Mouse (Mus musculus) NIH3T3 (cell line): ENCODE results near the gene Ntrk2.

Source experiments
- DNase-seq: peaks from one replicate; pipeline ENCODE4 v3.0.0-alpha.2; 2012; ENCODE audit warnings: low read depth

The Ntrk2 gene

DNA sequence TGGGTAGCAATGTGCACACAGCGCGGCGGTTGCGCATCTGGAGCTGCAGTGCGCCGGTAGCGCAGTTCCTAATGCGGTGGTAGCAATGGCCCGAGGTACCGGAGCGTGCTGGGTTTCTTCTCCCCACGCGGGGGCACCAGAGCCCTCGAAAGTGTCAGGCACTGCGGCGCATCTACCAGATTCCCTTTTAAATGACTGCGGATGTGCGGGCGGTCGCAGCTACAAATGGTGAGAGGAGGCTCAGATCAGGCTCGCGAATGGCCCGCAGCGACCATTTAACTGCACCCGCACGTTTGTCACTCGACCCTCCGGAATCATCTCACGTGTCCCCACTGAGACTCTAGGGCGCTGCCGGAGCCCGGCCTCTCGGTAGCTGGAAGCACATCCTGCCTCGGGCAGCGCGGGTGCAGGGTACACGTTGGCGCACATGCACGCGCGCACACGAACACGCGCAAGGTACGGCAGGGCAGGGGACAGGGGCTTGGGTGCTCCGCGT lies at the start of gene Ntrk2:
Gene Ntrk2 (plus strand): TSS at position 173 of the 496 bp plus-strand sequence.
- DNase-seq = no peak

DNA sequence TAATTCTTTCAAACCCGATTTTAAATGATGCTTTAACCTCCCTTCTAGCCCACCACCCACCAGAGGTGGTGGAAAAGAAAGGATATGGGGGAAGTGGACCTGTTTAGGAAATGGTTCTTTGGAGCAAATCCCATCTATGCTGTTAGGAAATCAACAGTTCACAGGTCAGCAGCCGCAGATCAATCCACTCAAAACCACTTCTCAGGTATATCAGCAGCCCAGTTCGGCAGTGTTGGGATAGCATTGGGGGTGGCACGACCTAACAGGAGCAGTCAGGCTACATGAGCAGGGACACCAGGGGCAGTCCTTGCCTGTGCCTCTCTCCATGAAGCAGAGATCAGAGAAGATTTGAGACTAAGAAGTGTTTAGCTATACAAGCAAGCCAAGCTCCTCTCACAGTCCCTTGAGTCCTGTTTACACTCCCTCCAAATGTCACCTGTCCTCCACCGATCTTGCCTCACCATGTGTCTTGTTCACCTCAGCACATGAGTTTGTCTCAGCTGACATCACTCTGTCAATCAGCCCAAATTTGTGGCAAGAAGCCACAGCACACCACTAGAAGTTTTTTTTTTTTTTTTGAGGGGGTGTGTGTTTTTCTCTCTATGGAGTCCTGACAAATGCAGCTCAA lies 45.3 kb upstream of the Ntrk2 start:
- no peak for DNase-seq

DNA sequence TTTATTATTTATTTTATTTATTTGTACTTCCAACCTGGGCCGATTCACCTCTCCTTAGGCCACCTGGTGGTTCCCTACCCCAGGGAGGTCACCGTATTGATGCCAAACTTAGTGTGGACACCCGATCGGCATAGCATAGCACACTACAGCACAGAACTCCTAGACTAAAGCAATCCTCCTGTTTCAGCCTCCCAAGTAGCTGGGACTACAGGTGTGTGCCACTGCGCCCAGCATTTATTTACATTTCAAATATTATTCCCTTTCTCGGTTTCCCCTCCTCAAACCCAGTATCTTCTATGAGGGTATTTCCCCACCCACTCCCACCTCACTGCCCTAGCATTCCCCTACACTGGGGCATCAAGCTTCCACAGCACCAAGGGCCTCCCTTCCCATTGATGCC lies 38.1 kb upstream of the Ntrk2 start:
- DNase-seq = no peak

DNA sequence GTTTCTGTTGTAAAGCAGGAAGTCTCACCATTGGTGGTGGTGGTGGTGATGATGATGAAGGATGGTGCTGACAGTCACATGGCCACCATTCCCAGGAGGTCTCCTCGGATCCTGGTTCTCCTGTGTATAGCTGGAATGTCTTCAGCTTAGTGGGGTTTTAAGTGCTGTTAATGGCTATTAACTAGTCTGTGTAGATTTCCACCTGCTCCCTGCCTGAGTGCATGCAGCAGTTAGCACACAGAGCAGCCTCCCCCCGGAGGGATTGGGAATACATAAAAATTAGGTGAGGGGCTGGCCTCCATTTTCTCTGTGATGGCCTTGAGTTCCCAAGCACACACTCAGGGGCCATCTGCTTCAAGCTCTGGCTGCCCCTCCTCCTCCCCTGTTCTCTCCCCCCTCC lies 36.9 kb upstream of the Ntrk2 start:
- DNase-seq = no peak

DNA sequence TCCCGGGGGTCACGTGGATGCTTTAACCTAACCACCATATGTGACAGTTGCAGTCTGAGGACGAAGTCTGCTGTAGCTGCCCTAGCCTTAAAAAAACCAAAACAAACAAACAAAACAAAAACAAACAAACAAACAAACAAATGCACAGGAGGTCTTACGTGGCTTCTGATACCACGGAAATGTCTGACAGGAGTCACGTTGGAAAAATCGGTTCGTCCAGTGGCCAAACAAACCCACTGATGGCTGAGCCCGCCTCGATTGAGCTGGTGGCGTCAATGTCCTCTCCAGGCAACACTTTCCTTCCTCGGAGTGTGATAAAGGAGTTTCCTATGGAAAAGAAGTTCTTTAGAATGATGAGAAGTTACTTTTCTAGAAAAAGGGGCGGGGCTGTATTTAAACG lies 27.1 kb upstream of the Ntrk2 start:
- no peak for DNase-seq

DNA sequence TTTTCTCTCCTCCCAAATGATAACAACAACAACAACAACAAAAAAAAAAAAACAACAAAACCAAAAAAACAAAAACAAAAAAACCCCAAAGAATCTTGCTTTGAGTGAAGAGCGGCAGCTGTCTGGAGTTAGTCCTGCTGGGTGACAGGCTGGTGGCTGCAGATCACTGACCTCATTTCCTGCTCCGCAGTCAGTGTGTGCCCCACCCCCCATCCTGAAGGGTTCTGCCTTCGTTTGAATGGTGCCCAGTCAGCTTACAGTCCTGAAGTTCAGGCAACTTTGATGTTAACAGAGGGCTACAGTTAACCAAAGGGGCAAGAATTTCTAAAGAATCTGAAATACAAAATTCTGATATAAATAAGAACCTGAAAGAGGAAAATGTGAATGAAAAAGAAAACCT lies 19.9 kb upstream of the Ntrk2 start:
- DNase-seq = no peak

DNA sequence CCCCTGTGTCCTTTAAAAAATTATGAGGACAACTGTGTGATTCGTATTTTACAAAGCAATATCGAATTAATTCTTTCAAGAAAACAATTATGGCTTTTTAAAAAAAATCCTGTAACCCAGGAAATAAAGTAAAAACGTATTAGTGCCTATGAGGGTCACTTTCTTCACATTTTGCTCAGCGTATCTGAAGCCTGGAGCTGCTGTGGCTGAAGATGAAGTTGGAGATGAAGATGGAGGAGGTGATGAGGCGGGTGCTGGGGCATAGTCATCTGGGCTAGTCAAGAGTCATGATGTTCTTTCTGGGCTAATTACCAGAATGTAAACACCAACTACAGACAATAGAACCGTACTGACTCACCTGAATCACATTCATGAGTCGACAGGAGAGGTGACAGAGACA lies 15.6 kb upstream of the Ntrk2 start:
- no peak for DNase-seq

DNA sequence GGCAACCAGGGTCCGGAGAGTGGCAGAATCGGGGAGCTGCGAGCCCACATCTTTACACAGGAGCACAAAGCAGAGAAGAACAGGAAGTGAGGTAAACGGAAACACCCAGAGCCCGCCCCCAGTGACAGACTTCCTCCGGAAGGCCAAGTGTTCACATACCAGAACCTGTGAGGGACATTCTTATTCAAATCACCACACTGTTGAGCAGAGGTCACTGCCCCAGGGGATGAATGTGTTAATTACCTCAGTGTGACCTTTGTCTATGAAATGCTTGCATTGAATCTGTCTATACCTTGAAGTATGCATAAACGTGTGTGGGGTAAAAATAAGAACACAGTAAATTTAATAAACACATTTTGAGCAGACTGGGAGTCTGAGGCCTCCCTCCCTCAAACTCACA lies 9.0 kb upstream of the Ntrk2 start:
- DNase-seq = no peak

DNA sequence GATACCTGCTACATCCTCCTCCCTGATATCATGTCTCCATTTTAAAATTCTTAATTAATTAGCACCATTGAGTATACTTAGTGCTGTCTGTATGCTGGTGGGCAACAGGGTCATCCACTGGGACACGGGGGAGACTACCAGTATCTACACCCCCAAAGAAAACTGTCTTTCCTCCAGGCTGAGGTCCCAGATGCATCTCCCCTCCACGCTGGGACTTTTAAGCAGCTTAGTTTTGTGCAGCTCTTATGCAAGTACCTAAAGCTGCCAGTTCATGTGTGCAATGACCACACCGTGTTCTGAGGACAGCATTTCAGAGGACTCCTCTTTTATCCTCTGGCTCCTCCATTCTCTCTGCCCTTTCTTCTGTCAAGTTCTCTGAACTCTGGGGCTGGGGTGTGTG lies 5.1 kb upstream of the Ntrk2 start:
- DNase-seq = no peak

DNA sequence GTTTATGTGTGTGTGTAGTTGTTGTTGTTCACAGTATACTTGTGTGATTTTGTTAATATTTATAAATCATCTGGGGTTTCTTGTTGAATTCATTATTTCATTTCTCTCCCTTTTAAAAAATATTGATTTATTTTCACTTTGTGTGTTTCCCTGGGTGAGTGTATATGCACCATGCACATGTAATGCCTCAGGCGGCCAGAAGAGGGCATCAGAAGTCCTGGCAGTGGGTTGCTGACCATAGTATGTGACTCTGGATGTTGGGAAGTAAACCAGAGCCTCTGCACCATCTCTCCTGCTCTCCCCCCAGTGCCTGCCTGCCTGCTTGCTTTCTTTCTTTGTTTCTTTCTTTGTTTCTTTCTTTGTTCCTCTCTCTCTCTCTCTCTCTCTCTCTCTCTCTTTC lies 2.5 kb upstream of the Ntrk2 start:
- DNase-seq = no peak

DNA sequence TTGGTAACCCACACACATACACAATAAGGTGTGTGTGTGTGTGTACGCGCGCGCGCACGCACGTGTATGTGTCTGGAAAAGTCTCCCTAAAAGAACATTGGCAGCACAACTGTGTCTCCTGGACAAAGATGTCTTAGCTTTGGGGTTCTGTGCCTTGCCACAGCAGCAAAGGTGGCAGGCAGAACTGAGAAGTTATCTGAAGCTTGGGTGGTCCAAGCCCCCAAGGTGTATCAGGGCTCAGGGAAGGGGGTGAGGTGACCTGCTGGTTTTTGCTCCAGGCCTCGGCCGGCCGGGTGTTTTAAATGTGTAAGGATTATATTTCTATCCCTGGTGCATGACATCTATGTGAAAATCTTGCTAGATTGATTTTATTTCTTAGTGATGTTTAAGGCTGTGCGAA lies 536 bp upstream of the Ntrk2 start:
- DNase-seq = no peak

DNA sequence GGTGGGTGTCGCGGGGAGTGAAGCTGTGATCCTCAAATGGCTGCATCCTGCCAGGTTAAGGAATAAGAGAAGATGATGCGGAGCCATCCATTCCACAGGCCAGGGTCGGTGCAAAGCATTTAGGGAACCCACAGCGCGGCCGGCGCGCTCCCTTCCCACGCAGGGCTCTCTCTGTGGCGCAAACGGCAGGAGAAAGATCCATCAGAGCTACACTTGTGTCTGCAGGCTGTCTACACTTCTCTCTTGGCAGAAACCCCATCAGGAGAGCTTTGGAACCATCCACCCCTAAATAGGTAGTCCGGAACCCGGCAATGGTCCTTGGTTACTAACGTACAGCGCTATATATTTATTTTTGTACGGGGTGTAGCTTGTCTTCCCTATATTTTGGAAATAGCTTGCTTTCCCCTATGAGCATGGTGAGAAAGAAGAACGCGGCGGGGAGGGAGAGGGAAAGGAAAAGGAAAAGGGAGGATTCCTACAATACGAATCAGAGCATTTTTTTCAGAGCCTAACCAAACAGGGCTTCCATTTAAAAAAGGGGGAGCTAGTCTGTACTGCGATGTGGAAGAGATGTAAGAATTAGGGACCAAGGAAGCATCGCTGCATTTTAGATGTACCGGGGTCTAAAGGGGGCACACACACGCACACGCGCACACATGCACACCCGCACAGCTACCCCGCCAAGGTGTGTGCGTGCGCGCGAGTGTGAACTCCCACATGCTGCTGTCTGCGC lies 693 bp downstream of the Ntrk2 start:
- DNase-seq = no peak

DNA sequence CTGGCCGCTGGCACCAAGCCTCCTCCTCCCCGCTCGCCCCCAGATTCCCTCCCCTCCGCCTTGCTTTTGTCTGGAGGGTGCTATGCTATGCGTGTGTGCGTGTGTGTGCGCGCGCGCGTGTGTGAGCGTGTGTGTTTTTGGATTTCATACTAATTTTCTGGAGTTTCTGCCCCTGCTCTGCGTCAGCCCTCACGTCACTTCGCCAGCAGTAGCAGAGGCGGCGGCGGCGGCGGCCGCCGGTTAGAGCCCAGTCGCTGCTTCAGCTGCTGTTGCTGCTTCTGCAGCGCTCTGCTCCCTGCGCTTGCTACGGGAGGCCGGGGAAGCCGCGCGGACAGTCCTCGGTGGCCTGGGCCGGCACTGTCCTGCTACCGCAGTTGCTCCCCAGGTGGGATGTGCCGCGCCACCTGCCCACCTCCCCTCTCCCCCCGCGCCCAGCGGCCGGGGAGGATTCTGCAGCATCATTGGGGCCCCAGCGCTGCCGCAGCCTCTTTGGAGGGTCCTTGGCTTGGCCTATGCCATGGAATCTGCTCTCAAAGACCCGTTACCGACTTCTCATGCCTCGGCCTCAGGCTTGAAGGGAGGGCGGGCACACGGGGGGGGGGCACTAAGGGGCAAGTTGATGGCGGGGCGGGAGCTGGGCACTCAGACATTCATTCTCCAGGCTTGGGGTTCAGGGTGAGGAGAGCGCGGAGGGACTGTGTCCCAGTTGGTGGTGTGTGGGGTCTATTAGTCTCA lies 1.4 kb downstream of the Ntrk2 start:
- no peak for DNase-seq

DNA sequence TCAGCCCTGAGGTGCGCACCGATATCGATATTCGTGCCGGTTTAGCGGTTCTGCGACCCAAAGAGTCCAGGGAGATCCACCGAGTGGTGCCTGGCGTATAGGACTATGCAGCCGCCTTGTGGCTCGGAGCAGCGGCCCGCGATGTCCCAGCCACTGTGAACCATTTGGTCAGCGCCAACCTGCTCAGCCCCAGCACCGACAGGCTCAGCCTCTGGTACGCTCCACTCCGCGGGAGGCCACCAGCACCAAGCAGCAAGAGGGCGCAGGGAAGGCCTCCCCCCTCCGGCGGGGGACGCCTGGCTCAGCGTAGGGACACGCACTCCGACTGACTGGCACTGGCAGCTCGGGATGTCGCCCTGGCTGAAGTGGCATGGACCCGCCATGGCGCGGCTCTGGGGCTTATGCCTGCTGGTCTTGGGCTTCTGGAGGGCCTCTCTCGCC lies 2.0 kb downstream of the Ntrk2 start:
- no peak for DNase-seq

DNA sequence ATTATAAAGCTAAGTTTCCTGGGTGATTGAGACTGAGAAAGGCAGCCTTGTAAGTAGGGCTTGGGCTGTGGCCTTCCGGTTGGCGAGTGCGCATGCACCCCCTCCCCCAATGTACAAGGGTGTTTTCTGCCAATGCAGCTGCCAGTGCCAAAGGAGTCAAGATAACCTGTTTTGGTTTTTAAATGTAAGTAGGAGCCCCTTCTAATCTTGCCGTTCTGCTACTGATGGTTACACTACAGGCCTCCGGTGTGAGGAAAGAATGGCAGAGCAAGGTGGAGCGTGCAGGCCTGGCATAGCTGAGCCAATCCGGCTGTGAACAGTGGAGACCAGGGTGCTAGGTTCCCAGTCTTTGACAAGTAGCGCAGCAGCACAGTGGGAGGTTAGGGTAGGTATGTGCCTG lies 3.6 kb downstream of the Ntrk2 start:
- DNase-seq = no peak

DNA sequence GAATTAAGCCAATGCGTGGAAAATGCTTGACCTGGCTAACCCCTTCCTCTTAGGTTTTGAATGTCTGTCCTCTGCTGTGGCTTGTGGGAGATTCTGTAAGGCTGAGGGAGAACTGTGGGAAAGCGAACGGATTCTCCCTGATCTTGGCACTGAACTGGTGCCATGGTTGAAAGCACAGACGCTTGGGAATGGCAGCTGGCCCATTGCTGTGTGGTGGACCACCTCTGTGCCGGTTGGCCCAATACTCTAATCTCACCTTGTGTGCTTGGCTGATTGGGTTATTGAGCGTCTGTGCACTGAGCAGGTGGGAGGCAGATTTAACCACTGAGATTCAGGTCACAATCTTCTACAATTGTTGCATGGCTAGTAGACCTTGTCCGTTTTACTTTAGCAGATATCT lies 18.4 kb downstream of the Ntrk2 start:
- DNase-seq = no peak

DNA sequence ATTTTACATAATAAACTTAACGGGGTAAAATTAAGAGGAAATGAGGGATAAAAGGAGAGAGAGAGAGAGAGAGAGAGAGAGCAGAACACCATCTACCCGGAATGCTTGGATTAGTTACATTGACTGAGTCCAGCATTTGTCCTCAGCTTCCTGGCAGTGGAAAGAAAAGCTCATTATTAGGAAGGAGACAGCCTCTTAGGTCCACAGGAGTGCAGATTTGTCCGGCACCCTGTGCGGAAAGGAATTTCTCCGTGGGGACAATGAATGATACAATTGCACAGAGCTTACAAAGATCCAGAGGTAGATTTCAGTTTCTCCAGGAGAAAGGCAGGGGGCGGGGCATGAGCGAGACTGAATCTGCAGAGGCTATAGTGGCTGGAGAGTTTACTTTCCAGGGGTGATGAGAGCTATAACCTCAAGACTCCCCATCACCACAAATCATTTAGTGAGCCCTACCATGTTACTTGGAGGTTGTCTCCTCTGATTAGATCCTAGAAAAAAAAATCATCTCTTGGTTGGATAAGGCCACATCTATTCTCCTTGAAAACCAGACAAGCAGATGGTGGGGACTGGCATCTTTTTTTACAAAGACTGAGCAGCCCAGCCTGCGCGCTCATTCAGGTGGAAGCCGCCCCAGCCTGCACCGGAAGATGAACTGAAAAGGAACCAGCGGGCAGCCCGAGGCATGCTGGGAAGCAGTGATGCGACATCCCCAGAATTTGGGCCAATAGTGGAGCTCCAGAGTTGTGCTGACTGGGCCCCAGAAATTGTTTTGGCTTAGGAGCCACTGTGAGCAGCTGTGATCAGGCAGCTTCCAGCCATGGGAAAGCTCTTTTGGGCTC lies 20.2 kb downstream of the Ntrk2 start:
- no peak for DNase-seq

DNA sequence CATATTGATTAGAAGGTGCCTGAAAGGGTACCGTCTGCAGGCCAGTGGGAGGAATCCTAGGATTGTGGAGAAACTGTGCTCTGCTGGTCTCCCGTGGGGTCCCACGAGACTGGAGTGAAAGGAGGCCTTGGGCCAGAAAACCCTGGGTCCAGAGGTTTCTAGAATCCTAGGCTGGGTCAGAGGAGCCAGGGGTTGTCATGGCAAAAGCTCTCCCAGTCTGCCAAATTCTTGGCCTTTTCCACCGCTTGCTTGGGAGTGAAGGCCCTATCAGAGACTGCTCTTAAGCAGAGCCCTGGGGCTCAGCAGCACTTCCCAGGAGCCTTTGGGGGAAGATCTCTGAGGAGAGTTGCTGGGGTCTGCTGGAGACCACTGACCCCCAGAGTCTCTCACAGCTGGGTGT lies 25.6 kb downstream of the Ntrk2 start:
- DNase-seq = no peak

DNA sequence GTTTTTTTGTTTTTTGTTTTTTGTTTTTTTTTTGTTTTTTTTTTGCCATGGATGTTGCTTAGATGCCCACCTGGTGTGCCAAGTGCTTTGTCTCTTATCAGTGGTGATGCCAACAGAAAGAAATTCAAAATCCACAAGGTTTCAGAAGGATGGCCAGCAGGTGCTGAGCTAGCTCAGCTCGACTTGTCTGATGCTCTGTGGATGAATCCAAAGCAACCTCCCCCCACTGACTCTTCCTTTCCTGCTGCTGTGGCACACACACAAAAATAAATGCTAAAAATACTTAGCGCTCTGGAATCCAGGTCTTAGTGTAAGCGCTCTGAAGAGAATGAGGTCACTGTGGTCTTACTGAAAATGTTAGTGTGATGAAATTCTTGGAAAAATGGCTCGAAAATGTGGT lies 28.4 kb downstream of the Ntrk2 start:
- DNase-seq = no peak

DNA sequence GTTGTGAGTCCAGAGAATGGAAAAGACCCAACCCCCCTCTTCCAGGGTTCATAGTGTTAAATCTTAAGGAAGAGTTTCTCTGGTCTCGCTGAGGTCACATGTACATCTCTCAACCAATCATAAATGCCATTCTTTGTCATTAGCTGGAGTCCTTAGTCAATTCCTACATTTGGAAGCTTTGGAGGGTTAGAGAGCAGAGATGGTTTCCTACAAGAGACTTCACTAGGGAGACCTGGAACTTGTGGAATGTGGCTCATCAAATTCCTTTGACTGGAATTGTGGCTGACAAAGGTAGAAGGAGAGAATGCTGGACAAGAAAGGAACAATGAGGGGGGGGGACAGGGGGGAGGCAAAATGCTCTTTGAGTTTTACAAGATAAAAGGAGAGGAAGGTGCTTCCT lies 30.5 kb downstream of the Ntrk2 start:
- no peak for DNase-seq

DNA sequence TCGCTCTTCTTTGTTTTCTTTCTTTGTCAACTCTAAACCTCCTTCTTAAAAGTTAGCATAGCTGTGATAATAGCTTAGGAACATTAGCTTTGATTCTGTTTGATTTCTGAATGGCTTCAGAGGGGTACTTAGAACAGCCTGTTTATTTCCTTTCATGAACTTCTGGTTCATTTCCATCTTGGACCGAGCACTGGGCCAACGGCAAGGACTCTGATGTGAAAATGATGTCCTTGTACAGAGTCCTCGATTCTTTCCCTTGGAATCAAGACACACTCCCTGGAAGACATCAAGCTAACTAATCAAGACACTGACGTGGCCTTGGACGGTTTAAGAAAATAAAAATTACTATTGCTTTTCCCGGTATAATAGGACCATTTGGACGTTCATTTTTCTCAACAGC lies 31.7 kb downstream of the Ntrk2 start:
- no peak for DNase-seq

DNA sequence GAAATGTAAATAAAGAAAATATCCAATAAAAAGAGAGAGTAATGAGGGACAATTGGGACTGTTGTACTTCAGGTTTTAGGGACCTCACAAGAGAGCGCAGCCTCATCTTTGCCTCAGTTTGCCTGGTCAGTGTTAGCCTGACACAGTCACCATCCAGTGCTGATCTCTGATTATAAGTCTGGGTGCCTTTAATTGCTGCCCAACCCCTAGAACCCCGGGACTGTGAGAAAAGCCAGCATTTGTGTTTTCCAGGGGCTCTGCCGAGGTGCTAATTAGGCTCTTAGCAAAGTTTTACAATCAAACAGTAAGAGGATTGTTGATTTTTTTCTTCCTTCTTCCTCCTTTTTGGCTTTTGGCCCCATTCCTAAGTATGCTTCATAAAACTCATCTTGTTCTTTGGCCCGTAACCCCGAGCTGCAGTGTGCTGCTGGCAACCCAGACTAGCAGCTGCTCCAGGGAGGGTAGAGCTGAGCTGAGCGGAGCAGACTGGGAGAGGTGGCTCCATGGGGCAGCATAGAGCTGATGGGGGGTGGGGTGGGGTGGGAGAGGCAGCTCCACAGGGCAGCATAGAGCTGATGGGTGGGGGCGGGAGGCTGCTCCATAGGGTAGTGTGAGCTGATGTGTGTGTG lies 34.5 kb downstream of the Ntrk2 start:
- no peak for DNase-seq
